Comparison of ENCODE assay signal across 17 mouse cellular contexts in genomic region chr6:99644386-99644785, GRCm38 (mm10). TPM values are rescaled to one million over a fixed set of nuclear protein-coding genes. Genes with fewer than 3 reads are reported as not detected.
DNase-seq lines count a peak whose midpoint lies in the region; ATAC-seq and TF ChIP-seq lines count a peak whose summit lies in the region.
"Had no signal": no experiment of that assay in that cellular context is flagged by ENCODE, and none has a peak within 500 bp of the region (broad histone marks: within the 10 kb centered on the region; RNA-seq: fewer than 3 reads in every experiment).

No protein-coding gene starts in this region.

- no peak for TF ChIP-seq CTCF in lung, embryonic 14.5 days (IDR thresholded peaks at IDR 0.05; ENCODE audit: low read depth)
- TF ChIP-seq CTCF in heart, postnatal 0 days (IDR thresholded peaks at IDR 0.05; ENCODE audit: low read depth): no peak

- H3K4me2 ChIP-seq in heart, embryonic 13.5 days: peak overlapping the region; percentile 51
- H3K4me2 ChIP-seq in lung, embryonic 14.5 days: peak overlapping the region; percentile 25; the same call in 1 of the 2 replicates
- peak overlapping the region; percentile 23 for H3K4me2 ChIP-seq in heart, postnatal 0 days (ENCODE audit: low read depth, low read length)
- H3K4me2 ChIP-seq: limb, embryonic 15.5 days; midbrain, embryonic 15.5 days had no signal

- no peak for ATAC-seq in heart, embryonic 13.5 days (ENCODE audit: extremely low read depth, insufficient number of reproducible peaks, low FRiP score, low TSS enrichment)
- ATAC-seq in lung, embryonic 14.5 days (ENCODE audit: insufficient read depth): 0 out of 2 replicates have a peak, but pooled peaks have one; percentile 5
- 0 out of 2 replicates have a peak, but pooled peaks have one; percentile 19 for ATAC-seq in granulocyte monocyte progenitor cell, adult 5-6 weeks (replicated peaks; ENCODE audit: poor library complexity, severe bottlenecking)
- ATAC-seq in heart, postnatal 0 days (ENCODE audit: insufficient read depth, low read depth): peak; percentile 39
- ATAC-seq: hindbrain, embryonic 16.5 days; midbrain, embryonic 15.5 days had no signal

- H3K4me1 ChIP-seq in heart, embryonic 13.5 days: peaks cover 34% of the 10 kb centered on the region
- peaks cover 15% of the 10 kb centered on the region for H3K4me1 ChIP-seq in lung, embryonic 14.5 days (ENCODE audit: insufficient read depth)
- peaks cover 14% of the 10 kb centered on the region; the same call in 1 of the 2 replicates for H3K4me1 ChIP-seq in heart, postnatal 0 days (ENCODE audit: control insufficient read depth, insufficient read depth)
- H3K4me1 ChIP-seq: midbrain, embryonic 15.5 days had no signal

- no peak for TF ChIP-seq EP300 in heart, postnatal 0 days (IDR thresholded peaks at IDR 0.05; ENCODE audit: low read depth)

- H3K4me3 ChIP-seq in heart, embryonic 13.5 days: no peak overlapping the region
- H3K4me3 ChIP-seq in lung, embryonic 14.5 days (ENCODE audit: low read depth, low read length): no peak overlapping the region
- H3K4me3 ChIP-seq in heart, postnatal 0 days (ENCODE audit: low read depth, low read length): no peak overlapping the region
- H3K4me3 ChIP-seq: forebrain, embryonic 10.5 days; left cerebral cortex, adult 2 months; limb, embryonic 15.5 days; midbrain, embryonic 15.5 days had no signal

- H3K9ac ChIP-seq in heart, embryonic 13.5 days: no peak overlapping the region
- H3K9ac ChIP-seq in lung, embryonic 14.5 days: no peak overlapping the region
- no peak overlapping the region for H3K9ac ChIP-seq in heart, postnatal 0 days (replicated peaks; ENCODE audit: low read depth, low read length)
- H3K9ac ChIP-seq: limb, embryonic 15.5 days; midbrain, embryonic 15.5 days had no signal

- H3K36me3 ChIP-seq in heart, embryonic 13.5 days: peaks cover 5% of the 10 kb centered on the region
- no peaks in the 10 kb centered on the region for H3K36me3 ChIP-seq in lung, embryonic 14.5 days (ENCODE audit: insufficient read depth)
- H3K36me3 ChIP-seq in heart, postnatal 0 days (replicated peaks; ENCODE audit: control insufficient read depth, insufficient read depth, low read length): peaks cover 6% of the 10 kb centered on the region
- H3K36me3 ChIP-seq: midbrain, embryonic 15.5 days had no signal

- no peak for DNase-seq in heart, postnatal 36 days
- DNase-seq in lung, embryonic 14.5 days: no peak
- no peak for DNase-seq in lung, postnatal 14 days
- DNase-seq in heart, postnatal 0 days (ENCODE audit: low spot score): peak; percentile 25
- no peak for DNase-seq in left cerebral cortex, postnatal 4 days
- DNase-seq in left cerebral cortex, postnatal 10 days (ENCODE audit: extremely low spot score in 1 of 2, low spot score in 2 of 2): no peak
- DNase-seq: cerebellum, adult 9-10 months; right cerebral cortex, postnatal 14 days had no signal

- intact Hi-C loops in heart, postnatal 36 days (cut with DNase I): no loop called here
- intact Hi-C loops in left cerebral cortex, postnatal 4 days (cut with DNase I): no loop called here
- intact Hi-C loops in left cerebral cortex, postnatal 10 days (cut with DNase I): no loop called here

- H3K9me3 ChIP-seq in heart, embryonic 13.5 days: no peaks in the 10 kb centered on the region
- no peaks in the 10 kb centered on the region for H3K9me3 ChIP-seq in lung, embryonic 14.5 days (ENCODE audit: low read depth, low read length)
- H3K9me3 ChIP-seq in heart, postnatal 0 days (replicated peaks; ENCODE audit: control insufficient read depth, low read length): no peaks in the 10 kb centered on the region
- H3K9me3 ChIP-seq: limb, embryonic 15.5 days; midbrain, embryonic 15.5 days had no signal

- peak overlapping the region; percentile 78 for H3K27ac ChIP-seq in heart, embryonic 13.5 days (replicated peaks)
- peak overlapping the region; percentile 82 for H3K27ac ChIP-seq in lung, embryonic 14.5 days (ENCODE audit: low read depth)
- H3K27ac ChIP-seq in heart, postnatal 0 days (ENCODE audit: low read depth): peak overlapping the region; percentile 88
- H3K27ac ChIP-seq: forebrain, embryonic 10.5 days; left cerebral cortex, adult 2 months; limb, embryonic 15.5 days; macrophage; midbrain, embryonic 15.5 days had no signal

- 48% methylated on average over 5 of the region's 5 CpGs for WGBS in heart, embryonic 13.5 days
- 51% methylated on average over 5 of the region's 5 CpGs for whole genome bisulfite sequencing in lung, embryonic 14.5 days
- WGBS in heart, postnatal 0 days: 32% methylated on average over 5 of the region's 5 CpGs

- no peaks in the 10 kb centered on the region for H3K27me3 ChIP-seq in heart, embryonic 13.5 days (replicated peaks)
- H3K27me3 ChIP-seq in lung, embryonic 14.5 days (ENCODE audit: insufficient read depth, low read length): no peaks in the 10 kb centered on the region
- no peaks in the 10 kb centered on the region for H3K27me3 ChIP-seq in heart, postnatal 0 days (ENCODE audit: control insufficient read depth, insufficient read depth, low read length)
- H3K27me3 ChIP-seq: CH12.LX; limb, embryonic 15.5 days; midbrain, embryonic 15.5 days had no signal

RNA-seq across cellular contexts. Expression of gene Eif4e3, which starts 22.2 kb away (rescaled TPM):
- polyA plus RNA-seq in heart, embryonic 13.5 days (2015; fragmentation: Nextera tagmentation; extraction: Ambion mirVana): 6.9 and 7.8 TPM in 2 replicates
- 10 to 100 TPM; 41.2 to 43.2 TPM for total RNA-seq in heart, postnatal 36 days (2021)
- polyA plus RNA-seq in lung, embryonic 14.5 days (2014; fragmentation: Nextera tagmentation; extraction: Ambion mirVana): 27.4 and 27.8 TPM in 2 replicates
- total RNA-seq in granulocyte monocyte progenitor cell, adult 5-6 weeks (2014; fragmentation: Nextera tagmentation): 23.2 and 33.9 TPM in 2 replicates
- 24.1 and 26.8 TPM in 2 replicates for total RNA-seq in granulocyte monocyte progenitor cell, adult 5-6 weeks (2017)
- total RNA-seq in heart, postnatal 0 days (2014; rRNA removed; ENCODE audit: low replicate concordance): 15.4 and 18.9 TPM in 2 replicates
- polyA plus RNA-seq in heart, postnatal 0 days (2015; fragmentation: Nextera tagmentation; extraction: Ambion mirVana): 18.9 and 21.7 TPM in 2 replicates
- total RNA-seq in left cerebral cortex, postnatal 4 days (2021): 10 to 100 TPM; 13.9 to 16.0 TPM
- 10 to 100 TPM; 12.5 to 13.0 TPM for total RNA-seq in left cerebral cortex, postnatal 10 days (2021)

RNA-seq across cellular contexts. Expression of gene Gm20696, which starts 22.2 kb away (rescaled TPM):
- 1.7 and 2.1 TPM in 2 replicates for polyA plus RNA-seq in heart, embryonic 13.5 days (2015; fragmentation: Nextera tagmentation; extraction: Ambion mirVana)
- 1 to 10 TPM; 2.4 to 2.5 TPM for total RNA-seq in heart, postnatal 36 days (2021)
- 6.5 and 7.3 TPM in 2 replicates for polyA plus RNA-seq in lung, embryonic 14.5 days (2014; fragmentation: Nextera tagmentation; extraction: Ambion mirVana)
- 28.1 and 28.6 TPM in 2 replicates for total RNA-seq in granulocyte monocyte progenitor cell, adult 5-6 weeks (2014; fragmentation: Nextera tagmentation)
- 5.2 and 7.3 TPM in 2 replicates for total RNA-seq in granulocyte monocyte progenitor cell, adult 5-6 weeks (2017)
- total RNA-seq in heart, postnatal 0 days (2014; rRNA removed; ENCODE audit: low replicate concordance): 0.31 and 0.95 TPM in 2 replicates
- 1.6 and 2.0 TPM in 2 replicates for polyA plus RNA-seq in heart, postnatal 0 days (2015; fragmentation: Nextera tagmentation; extraction: Ambion mirVana)
- total RNA-seq in left cerebral cortex, postnatal 4 days (2021): 10 to 100 TPM; 11.2 to 15.9 TPM
- total RNA-seq in left cerebral cortex, postnatal 10 days (2021): 1 to 10 TPM; 7.0 to 7.9 TPM

RNA-seq across cellular contexts. Expression of gene Gpr27, which starts 48.1 kb away (rescaled TPM):
- polyA plus RNA-seq in heart, embryonic 13.5 days (2015; fragmentation: Nextera tagmentation; extraction: Ambion mirVana): 0.74 and 0.93 TPM in 2 replicates
- total RNA-seq in heart, postnatal 36 days (2021): 1 to 10 TPM; 3.9 to 6.6 TPM
- 6.1 and 6.5 TPM in 2 replicates for polyA plus RNA-seq in lung, embryonic 14.5 days (2014; fragmentation: Nextera tagmentation; extraction: Ambion mirVana)
- not detected in 2 replicates for total RNA-seq in granulocyte monocyte progenitor cell, adult 5-6 weeks (2014; fragmentation: Nextera tagmentation)
- total RNA-seq in granulocyte monocyte progenitor cell, adult 5-6 weeks (2017): 0.09 TPM in 1 of 2 replicates, not detected in the other
- total RNA-seq in heart, postnatal 0 days (2014; rRNA removed; ENCODE audit: low replicate concordance): 0.34 and 4.5 TPM in 2 replicates
- polyA plus RNA-seq in heart, postnatal 0 days (2015; fragmentation: Nextera tagmentation; extraction: Ambion mirVana): 0.78 and 0.92 TPM in 2 replicates
- total RNA-seq in left cerebral cortex, postnatal 4 days (2021): 100 to 1,000 TPM; 101 to 104 TPM
- 10 to 100 TPM; 57.5 to 60.0 TPM for total RNA-seq in left cerebral cortex, postnatal 10 days (2021)
- total RNA-seq: CH12.LX had no signal
- polyA plus RNA-seq: macrophage had no signal

Comparison
In these comparisons a context has a peak if more than half of its experiments do, and no peak if none do; other contexts are left out.
1. RNA of gene Gpr27, which starts 48.1 kb away (total RNA-seq): 101 to 104 TPM in left cerebral cortex, postnatal 4 days and 57.5 to 60.0 TPM in left cerebral cortex, postnatal 10 days; 3.9 to 6.6 TPM in heart, postnatal 36 days, 0.34 to 4.5 TPM in heart, postnatal 0 days and 0.09 TPM in granulocyte monocyte progenitor cell, adult 5-6 weeks; every median in the first group is over 4 times any median in the second.
2. Peak in every context shown above with its lines, with median percentiles within 50 percentile points of each other: H3K27ac ChIP-seq and H3K4me2 ChIP-seq.